Mouse (Mus musculus) adrenal gland, postnatal 4 days (tissue): ENCODE results near the gene Mob1b. TPM values are rescaled to one million over a fixed set of nuclear protein-coding genes. Genes with fewer than 3 reads are reported as not detected.

Source experiments
- DNase-seq, 2 experiments: peaks; one replicate each; pipeline ENCODE4 v3.0.0; 2021 to 2022; ENCODE audit warnings: low spot score in 2 of 2, mixed read lengths in 2 of 2
- total RNA-seq, 2 experiments: library from RNA; stranded (reverse); gene quantifications; 2 replicates each; pipeline ENCODE4 v1.2.3; 2021

Gene Mob1b
- total RNA-seq, 2 experiments from 2014 or later: 42.6 to 44.1 TPM

DNA sequence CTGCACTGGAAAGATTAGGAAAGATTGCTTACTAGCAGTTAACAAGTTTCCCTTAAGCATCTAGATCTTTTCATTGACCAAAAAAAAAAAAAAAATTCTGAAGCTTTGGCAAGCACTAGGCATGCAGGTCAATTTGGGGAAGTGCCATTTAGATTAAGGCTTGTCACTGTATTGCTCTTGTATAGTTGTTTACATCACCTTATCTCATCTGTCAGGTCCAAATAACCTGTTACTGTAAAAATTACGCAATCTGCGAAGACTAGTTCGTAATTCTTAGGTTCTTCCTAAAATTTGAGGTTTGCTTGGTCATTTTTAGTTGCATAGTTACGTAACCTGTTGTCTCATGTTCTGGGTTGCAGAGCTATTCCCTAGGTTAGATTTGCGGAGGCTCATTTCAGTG is 46.2 kb downstream of the Mob1b start:
- DNase-seq: no peak

DNA sequence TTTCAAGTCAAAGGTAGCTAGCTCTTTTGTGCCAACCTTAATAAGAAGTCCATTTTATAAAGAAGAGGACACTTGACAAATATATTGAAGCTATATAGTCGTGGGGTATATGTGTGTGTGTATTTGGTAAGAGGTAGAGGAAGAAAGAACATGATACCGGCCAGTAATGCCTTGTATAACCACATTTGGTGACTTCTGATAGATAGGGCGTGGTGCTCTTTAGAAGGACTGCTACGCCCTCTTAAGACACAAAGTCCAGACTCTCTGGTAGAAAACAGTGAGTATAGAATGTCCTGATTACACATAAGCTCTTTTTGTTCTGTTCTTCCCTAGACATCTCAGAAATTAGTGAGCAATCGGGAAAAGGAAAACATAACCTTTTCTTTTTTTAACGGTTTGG is 47.5 kb downstream of the Mob1b start:
- DNase-seq: no peak

DNA sequence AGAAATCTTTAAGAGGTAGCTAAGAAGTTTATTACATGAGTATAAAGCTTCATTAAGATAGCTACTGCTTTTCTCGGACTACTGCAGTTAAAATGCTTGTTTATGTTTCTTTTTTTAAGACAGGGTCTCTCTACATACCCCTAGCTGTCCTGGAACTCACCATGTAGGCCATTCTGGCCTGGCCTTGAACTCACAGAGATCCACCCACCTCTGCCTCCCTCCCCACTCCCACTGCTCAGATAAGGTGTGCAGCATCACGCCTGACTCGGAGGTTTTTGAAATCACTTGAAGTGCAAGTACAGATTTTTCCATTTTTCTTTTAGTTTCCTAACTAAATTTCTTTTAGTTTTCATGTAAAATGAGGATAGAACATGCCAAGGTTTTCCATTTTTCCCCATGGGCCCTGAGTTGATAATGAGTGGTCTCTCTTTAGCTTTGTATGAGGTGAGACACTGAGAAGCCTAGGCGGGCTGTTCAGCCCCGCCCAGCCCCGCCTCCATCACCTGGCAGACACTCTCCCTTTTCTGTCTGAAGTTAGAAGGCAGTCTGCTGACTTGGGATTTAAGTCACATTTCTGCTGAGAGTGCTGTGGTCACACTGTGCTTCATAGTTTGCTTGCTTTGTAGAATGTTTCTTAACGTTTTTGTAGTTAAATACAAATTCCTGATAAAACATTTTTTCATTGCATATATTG is 61.6 kb downstream of the Mob1b start:
- DNase-seq: no peak

DNA sequence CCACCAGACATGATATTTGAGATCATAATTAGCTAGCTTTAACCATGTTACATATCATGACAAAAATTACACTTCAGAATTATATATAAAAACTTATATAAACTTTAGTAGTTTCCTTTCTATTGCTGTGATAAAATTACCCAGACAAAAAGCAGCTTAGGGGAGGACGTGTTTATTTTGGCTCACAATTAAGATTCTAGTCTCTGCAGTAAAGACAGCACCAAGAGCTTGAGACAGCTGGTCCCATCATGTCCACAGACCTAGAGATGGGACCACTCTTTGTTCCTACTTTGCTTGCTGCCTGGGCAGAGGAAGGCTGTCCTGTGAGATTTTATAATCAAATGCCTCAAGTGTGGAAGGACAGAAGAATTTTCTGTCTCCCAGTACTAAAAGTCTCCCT is 64.4 kb downstream of the Mob1b start:
- no peak for DNase-seq

DNA sequence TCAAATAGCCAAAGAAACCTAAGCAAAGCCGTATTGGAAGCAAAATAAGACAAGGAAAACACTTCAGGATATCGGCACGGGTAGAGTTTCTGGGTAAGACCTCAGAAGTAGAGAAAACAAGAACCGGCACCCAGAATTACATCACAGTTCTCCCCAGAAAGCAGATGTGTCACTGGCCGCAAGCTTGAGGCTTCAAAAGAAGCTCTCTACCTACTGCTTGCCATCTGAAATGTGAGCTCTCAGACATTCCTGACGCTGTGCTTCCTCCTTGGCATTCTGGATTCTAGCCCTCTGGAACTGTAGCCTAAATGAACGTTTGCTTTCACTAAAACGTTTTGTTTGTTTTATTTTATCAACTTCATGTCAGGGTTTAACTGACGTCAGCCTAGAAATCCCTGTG is 70.0 kb downstream of the Mob1b start:
- DNase-seq: no peak

DNA sequence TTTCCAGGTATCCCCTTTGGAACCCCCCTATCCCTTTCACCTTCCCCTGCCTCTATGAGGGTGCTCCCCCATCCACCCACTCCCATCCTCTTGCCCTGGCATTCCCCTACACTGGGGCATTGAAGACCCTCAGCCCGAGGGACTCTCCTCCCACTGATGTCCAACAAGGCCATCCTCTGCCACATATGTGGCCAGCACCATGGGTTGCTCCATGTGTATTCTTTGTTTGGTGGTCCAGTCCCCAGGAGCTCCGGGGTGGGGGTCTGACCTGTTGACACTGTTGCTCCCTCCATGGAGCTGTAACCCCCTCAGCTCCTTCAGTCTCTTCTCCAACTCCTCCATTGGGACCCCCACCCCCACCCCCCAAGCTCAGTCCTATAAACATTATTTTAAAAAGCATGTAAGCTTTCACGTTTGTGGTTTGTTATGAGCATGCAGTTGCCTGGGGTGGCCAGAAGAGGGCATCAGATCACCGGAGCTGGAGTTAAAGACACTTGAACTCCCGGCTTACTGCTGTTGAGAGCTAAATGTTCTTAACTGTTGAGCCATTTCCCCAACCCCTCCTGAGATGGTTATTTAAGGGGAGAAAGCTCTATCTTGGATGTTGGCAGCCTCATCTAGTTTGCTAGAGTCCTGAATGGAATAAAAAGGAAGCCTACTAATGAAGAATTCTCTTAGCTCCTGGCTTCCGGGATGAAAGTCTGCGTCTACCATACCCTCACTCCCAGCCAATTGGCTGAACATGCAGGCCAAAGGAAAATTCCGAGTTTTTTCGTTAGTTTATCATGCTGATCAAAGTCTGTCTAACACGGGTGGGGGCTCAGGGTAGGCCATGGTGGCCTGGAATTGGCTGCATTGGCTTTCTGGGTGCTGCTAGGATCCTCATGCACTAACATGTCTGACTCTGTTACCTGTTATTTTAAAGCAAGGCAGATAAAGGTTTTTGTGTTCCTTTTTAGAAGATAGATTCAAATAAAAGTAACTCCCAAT is 70.9 kb downstream of the Mob1b start:
- DNase-seq: no peak

DNA sequence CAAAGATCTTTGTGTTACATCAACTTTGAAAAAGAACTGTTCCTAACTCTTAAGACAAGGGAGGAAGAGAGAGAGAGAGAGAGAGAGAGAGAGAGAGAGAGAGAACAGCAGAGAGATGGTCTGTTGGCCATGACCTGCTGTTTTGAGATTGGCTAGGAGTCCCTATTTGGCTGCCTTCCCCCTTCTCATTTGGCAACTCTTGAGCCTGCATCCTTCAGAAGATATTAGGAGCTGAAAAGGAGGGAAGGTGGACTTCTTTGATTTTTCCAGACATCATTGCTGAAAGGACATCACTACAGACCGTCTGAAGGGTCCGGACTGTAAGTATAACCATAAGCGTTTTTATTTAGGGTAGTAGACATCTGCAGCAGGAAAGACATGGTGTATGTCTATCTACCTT is 73.0 kb downstream of the Mob1b start:
- no peak for DNase-seq

DNA sequence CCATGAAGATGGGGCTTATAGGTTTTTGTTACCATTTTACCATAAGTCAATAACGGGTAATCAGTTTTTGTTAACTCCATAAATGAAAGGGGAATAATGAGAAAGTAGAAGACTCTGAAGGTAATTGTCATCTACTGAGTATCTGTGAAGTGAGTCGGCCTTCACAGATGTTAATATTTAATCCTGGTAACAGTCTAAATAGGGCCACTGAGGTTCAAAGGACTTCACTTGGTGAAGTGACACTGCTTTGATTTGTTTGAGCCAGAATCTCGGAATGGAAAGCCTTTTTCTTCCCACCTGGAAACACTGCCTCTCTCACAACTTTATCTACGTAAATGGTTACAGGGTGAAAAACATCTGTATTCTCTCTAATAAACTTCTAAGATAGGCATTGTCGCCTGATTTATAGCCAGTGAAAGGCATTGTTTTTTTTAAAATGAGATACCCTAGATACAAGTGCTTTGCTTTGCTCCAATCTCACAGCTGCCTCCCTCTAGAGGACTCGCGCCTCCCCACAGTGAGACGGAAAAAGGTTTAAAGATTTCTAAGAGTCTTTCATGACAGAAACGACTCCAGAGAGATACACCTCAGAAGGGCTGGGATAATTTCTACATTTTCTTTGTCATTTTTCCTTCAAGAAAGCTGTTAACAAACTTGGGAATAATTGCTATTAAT is 75.4 kb downstream of the Mob1b start:
- no peak for DNase-seq

DNA sequence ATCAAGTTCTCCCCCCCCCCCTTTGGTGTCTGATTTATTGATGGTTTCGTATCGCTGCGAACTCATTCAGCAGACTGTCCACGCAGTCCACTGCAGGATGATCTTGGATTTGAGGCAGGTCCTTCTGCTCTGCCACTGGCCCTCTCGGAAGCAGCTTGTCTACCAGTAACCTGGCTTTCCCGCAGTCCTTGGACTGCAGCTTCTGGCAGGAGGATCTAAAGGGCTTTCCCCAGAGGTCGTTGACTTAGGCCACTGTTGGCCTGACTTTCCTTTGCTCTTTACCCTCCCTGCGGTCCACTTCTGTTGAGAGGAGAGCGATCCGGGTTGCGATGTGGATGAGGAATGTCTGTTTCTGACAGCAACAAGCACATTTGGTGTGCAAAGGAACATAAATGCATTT is 75.9 kb downstream of the Mob1b start:
- no peak for DNase-seq

DNA sequence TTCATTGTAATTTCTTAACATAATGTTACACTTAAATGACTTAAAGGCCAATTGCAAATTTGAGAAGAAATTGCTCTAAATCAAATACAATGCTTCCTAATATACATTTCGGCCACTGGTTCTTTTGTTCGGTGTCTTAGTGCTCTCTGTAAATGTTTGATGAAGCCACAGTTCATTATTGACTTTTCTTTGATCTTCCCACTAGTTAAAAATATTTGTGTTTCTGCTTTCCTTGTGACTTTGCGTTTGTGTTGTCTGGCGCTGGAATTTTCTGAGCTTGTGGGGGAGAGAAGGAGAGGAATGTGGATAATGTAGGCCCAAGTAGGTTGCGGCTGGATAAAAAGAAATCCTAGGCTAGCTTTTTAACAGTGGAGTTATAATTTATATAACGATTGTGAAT is 76.5 kb downstream of the Mob1b start:
- no peak for DNase-seq

DNA sequence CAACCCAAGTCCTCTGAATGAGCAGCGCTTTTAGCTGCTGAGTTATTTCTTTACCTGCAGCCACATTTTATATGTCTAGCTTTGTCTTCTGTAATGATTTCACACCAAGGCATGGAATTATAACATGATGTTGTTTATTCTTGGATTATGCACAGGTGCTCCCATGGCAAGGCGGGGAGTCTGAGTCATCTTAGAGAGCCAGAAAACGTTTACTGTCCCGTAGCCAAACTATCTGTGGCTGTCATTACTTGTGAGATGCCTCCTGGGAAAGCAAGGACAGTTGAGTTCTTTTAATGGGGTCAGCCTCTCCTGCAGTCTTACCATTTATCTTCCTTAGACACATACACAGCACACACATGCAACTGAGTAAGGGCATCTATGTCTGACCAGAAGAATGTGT is 85.0 kb downstream of the Mob1b start:
- no peak for DNase-seq

DNA sequence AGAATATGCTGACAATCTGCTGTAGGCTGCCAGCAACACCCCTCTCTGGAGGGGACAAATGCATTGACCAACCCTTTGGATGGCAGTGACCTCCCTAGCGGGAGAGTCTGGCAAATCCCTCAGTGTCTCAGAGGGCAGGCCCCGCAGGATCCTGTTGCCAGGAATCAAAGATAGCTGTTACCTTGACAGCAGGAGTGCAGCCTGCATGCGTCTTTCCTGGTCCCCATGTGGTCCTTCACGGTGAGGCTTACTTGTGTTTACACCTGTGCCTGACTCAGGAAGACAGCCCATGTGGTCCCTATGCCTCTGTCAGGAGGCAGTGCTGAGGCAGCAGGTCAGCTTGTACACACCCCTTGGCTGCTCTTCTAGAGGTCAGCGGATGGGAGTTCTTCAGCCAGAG is 85.6 kb downstream of the Mob1b start:
- no peak for DNase-seq

DNA sequence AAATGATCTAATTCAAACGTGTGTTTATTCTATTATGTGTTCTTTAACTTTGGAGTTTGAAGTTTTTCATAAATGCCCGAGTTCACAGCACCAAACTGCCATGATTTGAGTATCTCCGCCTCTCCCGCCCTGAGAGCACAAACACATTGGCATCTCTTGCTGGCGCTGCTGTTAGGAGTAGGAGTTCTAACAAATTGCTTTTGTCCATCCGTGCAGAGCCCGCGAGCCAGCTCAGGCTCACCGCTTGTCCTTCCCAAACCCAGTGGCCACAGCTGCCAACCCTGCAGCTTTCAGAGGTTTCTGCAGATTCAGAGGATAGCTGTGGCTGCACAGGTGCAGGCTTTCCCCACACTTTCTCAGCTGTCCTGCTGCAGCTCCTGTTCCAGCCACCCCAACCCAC is 86.7 kb downstream of the Mob1b start:
- DNase-seq: no peak

DNA sequence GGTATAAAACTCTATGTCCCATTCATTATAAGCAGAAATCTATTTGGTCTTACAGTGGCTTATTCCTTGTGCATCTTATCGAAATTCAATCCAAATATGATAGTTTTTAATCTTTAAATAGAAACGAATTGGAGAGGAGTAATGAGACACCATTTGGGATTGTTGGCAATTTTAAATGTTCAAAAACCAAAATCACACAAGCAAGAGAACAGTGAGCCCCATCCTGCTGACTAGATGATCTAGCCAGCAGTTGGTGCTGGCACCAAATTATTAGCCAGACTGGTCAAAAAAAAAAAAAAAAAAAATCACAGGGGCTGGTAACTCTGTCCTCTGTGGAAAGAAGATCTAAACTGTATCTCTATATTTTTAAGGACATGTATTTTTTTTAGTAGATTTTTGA is 92.5 kb downstream of the Mob1b start:
- DNase-seq: no peak

Other genes with a start within 250 kb of the Mob1b start
- not detected for gene Enam, start 232.9 kb upstream of the Mob1b start, total RNA-seq
- under 1 TPM; 0.28 to 0.45 TPM for gene Jchain, start 193.0 kb upstream of the Mob1b start, total RNA-seq
- 10 to 100 TPM; 37.4 to 39.1 TPM for gene Utp3, start 166.4 kb upstream of the Mob1b start, total RNA-seq
- gene Rufy3, start 155.8 kb upstream of the Mob1b start, total RNA-seq: 10 to 100 TPM; 48.8 to 49.6 TPM
- gene Grsf1, start 44.7 kb upstream of the Mob1b start, total RNA-seq: 100 to 1,000 TPM; 141 to 146 TPM
- gene Dck, start 44.1 kb downstream of the Mob1b start, total RNA-seq: 10 to 100 TPM; 11.9 to 15.7 TPM
- gene Slc4a4, start 166.0 kb downstream of the Mob1b start, total RNA-seq: 10 to 100 TPM; 23.3 to 45.1 TPM